Mouse (Mus musculus): ENCODE measurements at regions not wholly inside any gene's neighbourhood (a gene's known extent, or its start where the extent isn't known, plus 50 kb on each side); places are given as distances from the start of the nearest gene placed in this dataset.

DNA sequence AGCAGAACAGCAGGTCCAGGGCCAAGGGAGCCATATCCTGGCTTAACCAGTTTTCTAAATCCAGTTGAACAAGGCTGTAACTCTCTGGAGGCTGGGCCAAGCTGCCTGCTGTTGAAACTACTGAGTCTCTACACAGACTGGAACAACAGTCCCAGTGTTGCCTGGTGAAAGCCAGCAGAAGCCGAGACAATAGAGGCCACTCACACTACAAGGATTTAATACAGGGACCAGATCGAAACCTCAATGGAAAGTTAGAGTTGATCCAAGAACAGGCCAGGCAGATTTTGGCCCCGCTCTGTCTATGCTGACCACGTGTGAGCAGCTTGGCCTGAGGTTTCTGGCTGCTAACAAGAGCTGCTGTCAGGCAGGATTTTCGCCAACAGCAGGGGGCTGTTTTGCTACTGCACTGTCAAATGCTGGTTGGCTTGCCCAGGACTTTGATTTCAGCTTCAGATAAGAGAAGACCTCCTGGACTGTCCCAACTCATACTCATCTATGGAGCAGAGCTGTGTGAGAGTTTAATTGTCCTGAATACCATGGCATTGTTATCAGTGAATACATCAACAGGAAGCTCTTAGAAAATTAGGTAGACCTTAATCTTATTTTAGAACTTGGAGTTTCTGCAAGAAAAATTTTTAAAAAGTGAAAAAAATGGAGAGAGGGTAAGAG lies 95.7 kb upstream of the Pdzrn3 start:
- TF ChIP-seq CTCF (IDR thresholded peaks at IDR 0.05; ENCODE audit: low read depth) = no peak
- TF ChIP-seq EP300 (IDR thresholded peaks at IDR 0.05; ENCODE audit: low read depth) = no peak
